Mouse (Mus musculus): ENCODE measurements around the gene Loxl3. TPM values are rescaled to one million over a fixed set of nuclear protein-coding genes. Genes with fewer than 3 reads are reported as not detected.

The Loxl3 gene
- polyA plus RNA-seq (2012), result 0.01 and 0.02 TPM in 2 replicates

DNA sequence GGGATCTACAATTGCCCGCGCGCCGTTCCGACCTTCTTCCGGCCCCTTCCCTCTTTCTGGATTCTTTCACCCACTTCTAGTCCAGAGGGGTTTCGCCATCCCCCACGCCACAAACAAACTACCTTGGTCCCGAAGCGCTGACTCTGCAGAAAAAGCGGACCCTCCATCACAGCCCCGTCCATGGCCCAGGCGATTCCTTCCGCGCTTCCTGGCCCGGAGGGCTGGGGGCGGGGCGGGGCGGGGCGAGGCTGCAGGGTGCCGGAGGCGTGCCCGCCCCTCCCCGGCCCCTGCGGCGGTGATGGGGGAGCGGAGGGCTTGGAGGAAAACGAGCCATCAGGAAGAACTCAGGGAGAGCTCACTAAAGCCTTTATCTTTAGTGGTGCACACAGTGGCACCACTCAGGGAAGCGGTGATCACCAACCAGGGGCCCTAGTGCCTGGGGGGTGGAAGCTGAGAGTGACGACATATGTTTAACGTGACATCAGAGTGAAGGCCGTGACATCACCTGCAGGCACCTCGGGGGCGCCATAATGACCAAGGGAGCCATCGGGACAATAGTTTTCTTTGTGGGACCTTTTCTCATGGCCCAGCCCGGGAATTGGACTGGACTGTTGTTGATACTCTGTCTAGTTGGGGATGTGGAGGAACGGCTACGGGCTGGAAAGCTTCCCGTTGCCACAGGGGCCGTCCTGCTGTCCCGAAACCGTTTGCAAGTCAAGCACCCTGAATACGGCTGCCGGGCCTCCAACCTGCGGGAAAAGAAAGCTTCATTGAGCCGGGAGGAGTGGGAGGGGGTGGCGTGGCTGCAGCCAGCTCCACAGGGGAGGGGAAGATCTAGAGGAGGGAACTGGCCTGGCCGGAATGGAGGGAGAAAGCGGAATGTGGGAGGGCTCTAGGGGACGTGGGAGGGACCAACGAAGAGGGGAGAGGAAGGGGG, at the start of gene Loxl3, which contains the start of gene Dok1:
Gene Loxl3, plus strand, starts transcription at position 925 of the 937 bp plus-strand sequence.
Gene Dok1, minus strand, starts transcription at position 223 of the 937 bp plus-strand sequence.
- H3K4me3 ChIP-seq (replicated peaks), result peak within 1 kb of the TSS; percentile 74
- TF ChIP-seq GATA1 (IDR thresholded peaks at IDR 0.05; ENCODE audit: low read length), result no peak
- no peak for TF ChIP-seq TAL1 (IDR thresholded peaks at IDR 0.05; ENCODE audit: low read length)
- H3K27me3 ChIP-seq (ENCODE audit: control insufficient read depth), result peaks cover 25% of the 10 kb centered on the region
- H3K4me1 ChIP-seq (ENCODE audit: control insufficient read depth), result peaks cover 85% of the 10 kb centered on the region
- H3K36me3 ChIP-seq (ENCODE audit: control insufficient read depth), result peaks cover 41% of the 10 kb centered on the region
- no peaks in the 10 kb centered on the region for H3K9me3 ChIP-seq (ENCODE audit: control insufficient read depth, low read length)

GRCm38 (mm10) chr6:82987411-82987971, 46.5 kb upstream of the Loxl3 start:
- no peak overlapping the region for H3K4me3 ChIP-seq (replicated peaks)
- H3K9me3 ChIP-seq (ENCODE audit: control insufficient read depth, low read length), result no peaks in the 10 kb centered on the region
- H3K36me3 ChIP-seq (ENCODE audit: control insufficient read depth), result no peaks in the 10 kb centered on the region
- peaks cover 11% of the 10 kb centered on the region for H3K27me3 ChIP-seq (ENCODE audit: control insufficient read depth)
- no peaks in the 10 kb centered on the region for H3K4me1 ChIP-seq (ENCODE audit: control insufficient read depth)
- TF ChIP-seq TAL1 (IDR thresholded peaks at IDR 0.05; ENCODE audit: low read length) (no peak), GATA1 (IDR thresholded peaks at IDR 0.05; ENCODE audit: low read length) (no peak)

DNA sequence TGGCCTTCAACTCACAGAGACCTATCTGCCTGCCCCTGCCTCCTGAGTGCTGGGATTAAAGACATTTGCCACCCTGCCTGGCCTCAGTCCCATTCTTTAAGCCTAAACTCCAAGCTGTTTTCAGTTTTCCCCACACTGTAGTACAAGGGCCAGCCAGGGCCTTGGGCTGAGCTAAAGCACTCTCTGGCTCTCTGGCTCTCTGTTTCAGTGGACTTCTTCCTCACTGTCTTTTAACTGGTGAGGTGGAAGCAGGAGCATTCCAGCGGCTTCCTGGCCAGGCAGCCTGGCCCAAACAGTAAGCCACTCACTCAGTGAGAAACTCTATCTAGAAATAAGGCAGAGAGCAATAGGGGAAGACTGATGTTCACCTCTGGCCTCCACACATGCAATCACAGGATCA, 40.3 kb upstream of the Loxl3 start:
- Histone ChIP-seq H3K9me3 (ENCODE audit: control insufficient read depth, low read length) (no peaks in the 10 kb centered on the region; the same call in 1 of the 2 replicates), H3K36me3 (ENCODE audit: control insufficient read depth) (no peaks in the 10 kb centered on the region; the same call in 1 of the 2 replicates), H3K27me3 (ENCODE audit: control insufficient read depth) (peaks cover 8% of the 10 kb centered on the region), H3K4me1 (ENCODE audit: control insufficient read depth) (peaks cover 24% of the 10 kb centered on the region), H3K4me3 (replicated peaks) (no peak overlapping the region)
- TF ChIP-seq GATA1 (IDR thresholded peaks at IDR 0.05; ENCODE audit: low read length) (no peak), TAL1 (IDR thresholded peaks at IDR 0.05; ENCODE audit: low read length) (no peak)

GRCm38 (mm10) chr6:82994372-82994771, 39.6 kb upstream of the Loxl3 start:
- no peak for TF ChIP-seq GATA1 (IDR thresholded peaks at IDR 0.05; ENCODE audit: low read length)
- TF ChIP-seq TAL1 (IDR thresholded peaks at IDR 0.05; ENCODE audit: low read length), result no peak
- H3K27me3 ChIP-seq (ENCODE audit: control insufficient read depth), result peaks cover 8% of the 10 kb centered on the region
- H3K4me1 ChIP-seq (ENCODE audit: control insufficient read depth), result peaks cover 30% of the 10 kb centered on the region
- no peaks in the 10 kb centered on the region; the same call in 1 of the 2 replicates for H3K9me3 ChIP-seq (ENCODE audit: control insufficient read depth, low read length)
- no peaks in the 10 kb centered on the region; the same call in 1 of the 2 replicates for H3K36me3 ChIP-seq (ENCODE audit: control insufficient read depth)
- no peak overlapping the region for H3K4me3 ChIP-seq (replicated peaks)

DNA sequence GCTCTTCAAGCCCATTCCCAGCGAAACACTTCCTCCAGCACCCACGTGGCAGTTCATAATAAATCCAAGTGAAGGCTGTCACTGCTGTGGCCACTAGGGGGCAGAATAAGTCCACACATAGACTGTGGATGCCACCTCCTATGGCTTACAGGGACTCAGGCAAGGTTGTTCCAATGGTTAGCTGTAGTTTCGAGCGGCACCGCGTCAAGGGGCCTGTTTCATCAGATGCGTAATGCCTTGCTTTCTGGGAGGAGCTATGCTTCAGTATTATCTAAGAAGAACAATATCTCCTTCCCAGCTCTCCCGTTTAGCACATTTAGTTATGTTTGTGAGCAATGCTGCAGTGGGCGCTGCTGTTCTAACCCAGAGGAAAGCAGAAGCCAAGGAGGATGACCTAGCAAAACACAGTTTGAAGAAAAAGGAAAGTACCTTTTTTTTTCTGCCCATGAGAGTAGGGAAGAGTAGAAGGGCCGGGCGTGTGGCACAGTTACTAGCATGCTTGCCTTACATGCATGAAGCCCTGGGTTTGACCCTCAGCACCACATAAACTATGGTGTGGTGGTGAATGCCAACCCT, 37.1 kb upstream of the Loxl3 start:
- H3K27me3 ChIP-seq (ENCODE audit: control insufficient read depth), result 0 out of 2 replicates have a peak, but pooled peaks cover 2% of the 10 kb centered on the region
- no peak for TF ChIP-seq TAL1 (IDR thresholded peaks at IDR 0.05; ENCODE audit: low read length)
- no peak for TF ChIP-seq GATA1 (IDR thresholded peaks at IDR 0.05; ENCODE audit: low read length)
- no peaks in the 10 kb centered on the region; the same call in 1 of the 2 replicates for H3K36me3 ChIP-seq (ENCODE audit: control insufficient read depth)
- H3K4me3 ChIP-seq (replicated peaks), result peak overlapping the region; percentile 57
- no peaks in the 10 kb centered on the region; the same call in 1 of the 2 replicates for H3K9me3 ChIP-seq (ENCODE audit: control insufficient read depth, low read length)
- H3K4me1 ChIP-seq (ENCODE audit: control insufficient read depth), result peaks cover 45% of the 10 kb centered on the region

DNA sequence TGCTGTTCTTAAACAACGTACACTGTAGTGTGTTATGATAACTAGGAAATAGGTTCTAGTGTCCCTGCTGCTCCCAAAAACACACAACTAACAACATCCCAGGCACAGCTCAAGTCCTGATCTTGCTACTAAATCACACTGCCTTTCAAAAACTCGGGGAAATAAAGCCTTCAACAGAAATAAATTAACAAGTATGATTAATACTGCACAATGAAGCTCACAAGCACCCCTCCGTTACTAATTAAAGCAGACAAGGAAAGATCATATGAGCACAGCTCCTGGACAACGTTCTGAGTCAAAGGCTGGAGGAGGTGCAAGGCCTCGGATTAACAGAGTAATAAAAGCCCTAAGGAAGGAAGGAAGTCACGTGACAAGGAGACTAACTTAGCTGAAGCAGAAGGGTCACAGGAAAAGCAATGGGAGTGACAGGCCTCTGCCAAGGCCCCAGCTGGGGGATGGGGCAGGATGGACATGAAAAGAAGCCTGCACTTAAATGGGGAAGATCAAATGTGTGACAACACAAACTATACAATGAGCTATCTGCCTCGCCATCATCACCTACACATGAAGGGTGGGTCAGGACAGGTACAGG, 36.4 kb upstream of the Loxl3 start:
- H3K4me3 ChIP-seq (replicated peaks), result peak overlapping the region; percentile 57
- H3K36me3 ChIP-seq (ENCODE audit: control insufficient read depth), result no peaks in the 10 kb centered on the region; the same call in 1 of the 2 replicates
- peaks cover 52% of the 10 kb centered on the region for H3K4me1 ChIP-seq (ENCODE audit: control insufficient read depth)
- TF ChIP-seq TAL1 (IDR thresholded peaks at IDR 0.05; ENCODE audit: low read length) (no peak), GATA1 (IDR thresholded peaks at IDR 0.05; ENCODE audit: low read length) (no peak)
- 0 out of 2 replicates have a peak, but pooled peaks cover 2% of the 10 kb centered on the region for H3K27me3 ChIP-seq (ENCODE audit: control insufficient read depth)
- no peaks in the 10 kb centered on the region; the same call in 1 of the 2 replicates for H3K9me3 ChIP-seq (ENCODE audit: control insufficient read depth, low read length)

DNA sequence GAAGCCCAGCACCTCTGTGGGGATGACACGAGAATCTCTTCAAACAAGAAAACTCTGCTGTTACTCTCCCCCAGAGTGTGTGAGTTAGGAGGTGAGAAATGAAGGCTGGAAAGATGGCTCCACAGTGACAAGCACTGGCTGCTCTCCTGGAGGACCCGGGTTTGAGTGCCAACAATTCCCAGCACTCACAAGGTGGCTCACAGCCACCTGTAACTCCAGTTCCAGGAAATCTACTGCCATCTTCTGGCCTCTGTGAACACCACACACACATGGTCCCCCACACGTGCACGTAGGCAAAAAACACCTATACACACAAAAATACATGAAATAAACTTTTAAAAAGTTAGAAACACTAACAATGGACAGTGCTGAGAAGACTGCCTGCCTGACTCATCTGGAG, 35.6 kb upstream of the Loxl3 start:
- H3K4me3 ChIP-seq (replicated peaks), result no peak overlapping the region
- TF ChIP-seq TAL1 (IDR thresholded peaks at IDR 0.05; ENCODE audit: low read length), result no peak
- no peak for TF ChIP-seq GATA1 (IDR thresholded peaks at IDR 0.05; ENCODE audit: low read length)
- peaks cover 56% of the 10 kb centered on the region for H3K4me1 ChIP-seq (ENCODE audit: control insufficient read depth)

DNA sequence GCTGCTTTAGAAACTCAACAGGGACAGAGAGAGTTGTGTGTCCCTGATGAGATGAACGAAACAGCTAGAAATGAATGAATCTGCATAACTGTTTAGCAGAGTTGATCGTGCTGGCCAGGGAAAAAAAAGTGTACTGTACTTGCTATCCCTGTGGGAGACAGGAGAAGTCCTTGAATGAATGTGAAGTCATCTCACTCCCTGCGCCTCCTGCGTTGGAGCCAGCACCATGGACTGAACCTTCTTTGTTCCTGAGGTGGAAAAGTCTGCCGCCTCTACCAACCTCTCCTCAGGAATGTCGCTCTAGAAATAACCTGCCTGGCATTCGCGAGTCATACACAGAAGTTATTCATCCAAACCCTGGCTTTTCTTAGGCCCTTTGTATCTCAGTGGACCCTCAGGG, 34.0 kb upstream of the Loxl3 start:
- H3K4me1 ChIP-seq (ENCODE audit: control insufficient read depth), result peaks cover 72% of the 10 kb centered on the region
- no peak overlapping the region for H3K4me3 ChIP-seq (replicated peaks)
- TF ChIP-seq TAL1 (IDR thresholded peaks at IDR 0.05; ENCODE audit: low read length) (no peak), GATA1 (IDR thresholded peaks at IDR 0.05; ENCODE audit: low read length) (no peak)
- 0 out of 2 replicates have a peak, but pooled peaks cover 2% of the 10 kb centered on the region for H3K27me3 ChIP-seq (ENCODE audit: control insufficient read depth)
- no peaks in the 10 kb centered on the region; the same call in 1 of the 2 replicates for H3K36me3 ChIP-seq (ENCODE audit: control insufficient read depth)
- H3K9me3 ChIP-seq (ENCODE audit: control insufficient read depth, low read length), result no peaks in the 10 kb centered on the region; the same call in 1 of the 2 replicates

More for the DNA sequence above, 35.6 kb upstream of the Loxl3 start:
- Histone ChIP-seq H3K36me3 (ENCODE audit: control insufficient read depth) (no peaks in the 10 kb centered on the region; the same call in 1 of the 2 replicates), H3K9me3 (ENCODE audit: control insufficient read depth, low read length) (no peaks in the 10 kb centered on the region; the same call in 1 of the 2 replicates), H3K27me3 (ENCODE audit: control insufficient read depth) (0 out of 2 replicates have a peak, but pooled peaks cover 2% of the 10 kb centered on the region)

All from erythroblast, embryonic 14.5 days (primary cell).